Mouse (Mus musculus): ENCODE results near the gene Zfp36l2. TPM values are rescaled to one million over a fixed set of nuclear protein-coding genes. Genes with fewer than 3 reads are reported as not detected.
"Not testable (repeated sequence)": the region's sequence is repeated elsewhere in the genome, so short reads cannot be mapped to it uniquely, and the experiment has no call there.

The Zfp36l2 gene
- polyA plus RNA-seq (2014; fragmentation: Nextera tagmentation; extraction: Ambion mirVana), result 6.8 and 7.9 TPM in 2 replicates

DNA sequence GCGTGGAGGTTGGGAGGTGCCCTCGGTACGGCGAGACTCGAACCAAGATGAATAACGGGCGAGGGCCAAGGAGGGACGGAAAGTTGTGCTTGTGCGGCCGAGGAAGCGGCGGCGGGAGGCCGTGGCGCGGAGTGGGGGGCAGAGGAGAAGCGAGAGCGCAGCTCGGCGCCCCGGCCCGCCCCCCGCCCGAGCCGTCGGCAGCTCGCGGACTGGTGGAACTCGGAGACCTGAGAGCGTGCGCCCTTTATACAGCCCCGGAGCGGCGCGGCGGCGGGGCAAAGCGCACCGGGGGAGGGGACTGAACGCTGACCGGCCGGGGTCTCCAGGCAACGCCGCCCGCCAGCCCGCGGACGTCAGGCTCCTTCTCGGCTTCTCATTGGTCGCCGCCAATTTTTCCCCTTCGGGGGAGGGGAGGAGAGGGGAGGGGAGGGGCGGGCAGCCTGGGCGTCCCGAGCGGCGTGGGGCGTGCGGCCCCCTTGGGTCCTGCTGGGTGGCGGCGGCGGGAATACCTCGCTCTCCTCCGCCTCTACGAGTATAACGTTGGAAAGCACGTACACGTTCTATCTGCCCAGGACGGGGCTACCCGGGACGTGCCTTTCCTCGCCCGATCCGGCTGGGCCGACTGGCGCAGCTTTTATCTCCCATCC lies at the start of gene Zfp36l2:
Zfp36l2 (minus strand) TSS at position 221 of the 647 bp plus-strand sequence.
- H3K4me1 ChIP-seq (replicated peaks; ENCODE audit: control insufficient read depth, insufficient read depth, low read length), result peaks cover 11% of the 10 kb centered on the region; the same call in 1 of the 2 replicates
- under 1% methylated on average over 64 of the region's 76 CpGs for WGBS
- H3K27ac ChIP-seq, result peak within 1 kb of the TSS; percentile 84
- peaks cover 27% of the 10 kb centered on the region for H3K27me3 ChIP-seq (ENCODE audit: control insufficient read depth, insufficient read depth, low read length)
- ATAC-seq (ENCODE audit: low FRiP score) (peak; percentile 86), DNase-seq (ENCODE audit: low spot score) (peak; percentile 84)
- peak within 1 kb of the TSS; percentile 58 for H3K4me3 ChIP-seq (replicated peaks; ENCODE audit: low read length)
- H3K9ac ChIP-seq, result peak within 1 kb of the TSS; percentile 70
- peaks cover 16% of the 10 kb centered on the region; the same call in 1 of the 2 replicates for H3K36me3 ChIP-seq (replicated peaks; ENCODE audit: control insufficient read depth, insufficient read depth)
- H3K4me2 ChIP-seq (replicated peaks), result peak within 1 kb of the TSS; percentile 98
- no peaks in the 10 kb centered on the region for H3K9me3 ChIP-seq (ENCODE audit: control insufficient read depth, low read length)

DNA sequence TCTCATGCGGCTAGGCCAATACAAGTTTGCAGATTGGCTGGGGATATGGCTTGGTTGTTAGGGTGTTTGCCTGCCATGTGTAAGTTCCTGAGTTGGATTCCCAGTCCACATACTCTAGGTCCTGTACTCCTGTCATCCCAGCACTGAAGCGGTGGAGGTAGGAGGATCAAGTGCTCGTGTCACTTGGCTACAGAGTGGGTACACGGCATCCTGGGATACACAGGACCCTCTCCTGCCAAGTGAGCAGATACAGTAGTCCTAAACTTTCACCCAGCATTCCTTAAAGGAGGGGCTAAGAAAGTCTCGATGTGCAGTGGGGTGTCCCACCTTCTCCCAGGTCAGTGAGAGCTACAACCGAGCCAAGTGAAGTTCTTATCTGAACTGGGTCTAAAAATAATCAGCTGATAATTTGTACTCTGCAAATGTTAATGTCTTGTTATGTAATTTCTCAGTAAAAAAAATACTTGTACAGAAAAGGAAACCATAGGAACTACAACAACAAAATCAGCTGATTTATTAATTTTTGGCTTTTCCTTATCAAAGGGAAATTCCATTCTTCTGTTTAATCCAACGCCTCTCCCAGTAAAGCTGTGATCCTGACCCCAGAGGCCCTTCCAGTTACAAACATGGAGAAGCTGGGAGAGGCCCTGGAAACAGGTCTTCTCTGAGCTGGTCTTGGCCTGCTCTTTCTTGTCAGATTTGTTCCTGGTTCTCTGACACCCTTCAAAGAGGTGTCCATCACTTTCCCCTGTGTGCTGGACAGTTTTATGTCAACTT lies 49.2 kb upstream of the Zfp36l2 start:
- no peak overlapping the region for H3K27ac ChIP-seq
- H3K27me3 ChIP-seq (ENCODE audit: control insufficient read depth, insufficient read depth, low read length), result no peaks in the 10 kb centered on the region
- WGBS, result 97% methylated on average over 7 of the region's 7 CpGs
- no peak overlapping the region for H3K4me2 ChIP-seq (replicated peaks)
- DNase-seq (ENCODE audit: low spot score) (no peak), ATAC-seq (ENCODE audit: low FRiP score) (no peak)
- no peaks in the 10 kb centered on the region; the same call in 1 of the 2 replicates for H3K36me3 ChIP-seq (replicated peaks; ENCODE audit: control insufficient read depth, insufficient read depth)
- no peaks in the 10 kb centered on the region for H3K9me3 ChIP-seq (ENCODE audit: control insufficient read depth, low read length)
- no peak overlapping the region for H3K4me3 ChIP-seq (replicated peaks; ENCODE audit: low read length)
- no peak overlapping the region for H3K9ac ChIP-seq
- H3K4me1 ChIP-seq (replicated peaks; ENCODE audit: control insufficient read depth, insufficient read depth, low read length), result no peaks in the 10 kb centered on the region

DNA sequence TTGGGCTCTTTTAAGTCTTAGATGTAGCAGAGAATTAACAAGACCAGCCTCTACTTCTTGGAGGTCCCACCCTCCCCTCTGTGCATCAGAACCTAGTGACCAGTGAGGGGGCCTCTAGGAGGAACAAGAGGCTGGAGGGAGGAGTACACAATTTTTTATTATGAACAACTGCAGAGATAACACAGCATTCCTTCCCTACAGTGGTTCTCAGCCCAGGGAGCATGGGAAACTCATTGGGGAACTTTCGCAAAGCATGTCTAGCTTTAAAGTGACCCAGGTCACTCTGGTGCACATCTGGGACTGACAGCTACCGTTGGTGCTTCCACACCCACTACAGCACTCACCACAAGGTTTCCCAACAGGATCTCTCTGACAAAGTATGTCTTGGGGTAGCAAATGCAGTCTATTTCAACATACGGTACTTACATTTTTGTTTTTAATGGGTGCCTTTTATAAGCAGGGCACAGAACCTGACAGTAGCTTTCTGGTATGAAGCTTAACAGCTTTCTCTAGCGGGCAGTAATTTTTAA lies 47.7 kb upstream of the Zfp36l2 start:
- no peaks in the 10 kb centered on the region; the same call in 1 of the 2 replicates for H3K36me3 ChIP-seq (replicated peaks; ENCODE audit: control insufficient read depth, insufficient read depth)
- no peak overlapping the region for H3K4me2 ChIP-seq (replicated peaks)
- DNase-seq (ENCODE audit: low spot score) (no peak), ATAC-seq (ENCODE audit: low FRiP score) (no peak)
- no peaks in the 10 kb centered on the region for H3K4me1 ChIP-seq (replicated peaks; ENCODE audit: control insufficient read depth, insufficient read depth, low read length)
- no peak overlapping the region for H3K27ac ChIP-seq
- H3K27me3 ChIP-seq (ENCODE audit: control insufficient read depth, insufficient read depth, low read length), result no peaks in the 10 kb centered on the region
- no peak overlapping the region for H3K4me3 ChIP-seq (replicated peaks; ENCODE audit: low read length)
- WGBS, result 91% methylated on average over 4 of the region's 4 CpGs
- no peaks in the 10 kb centered on the region for H3K9me3 ChIP-seq (ENCODE audit: control insufficient read depth, low read length)
- H3K9ac ChIP-seq, result no peak overlapping the region

DNA sequence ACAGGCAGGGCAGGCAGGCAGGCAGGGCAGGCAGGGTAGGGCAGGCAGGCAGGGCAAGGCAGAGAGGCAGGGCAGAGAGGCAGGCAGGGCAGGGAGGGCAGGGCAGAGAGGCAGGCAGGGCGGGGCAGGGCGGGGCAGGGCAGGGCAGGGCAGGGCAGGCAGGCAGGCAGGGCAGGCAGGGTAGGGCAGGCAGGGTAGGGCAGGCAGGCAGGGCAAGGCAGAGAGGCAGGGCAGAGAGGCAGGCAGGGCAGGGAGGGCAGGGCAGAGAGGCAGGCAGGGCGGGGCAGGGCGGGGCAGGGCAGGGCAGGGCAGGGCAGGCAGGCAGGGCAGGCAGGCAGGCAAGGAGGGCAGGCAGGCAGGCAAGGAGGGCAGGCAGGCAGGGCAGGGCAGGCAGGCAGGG lies 47.0 kb upstream of the Zfp36l2 start:
- H3K4me2 ChIP-seq (replicated peaks); H3K9ac ChIP-seq; DNase-seq (ENCODE audit: low spot score); ATAC-seq (ENCODE audit: low FRiP score); H3K4me1 ChIP-seq (replicated peaks; ENCODE audit: control insufficient read depth, insufficient read depth, low read length); H3K36me3 ChIP-seq (replicated peaks; ENCODE audit: control insufficient read depth, insufficient read depth); H3K9me3 ChIP-seq (ENCODE audit: control insufficient read depth, low read length); H3K27me3 ChIP-seq (ENCODE audit: control insufficient read depth, insufficient read depth, low read length); H3K4me3 ChIP-seq (replicated peaks; ENCODE audit: low read length); H3K27ac ChIP-seq: not testable (repeated sequence)
- 100% methylated on average over 2 of the region's 4 CpGs for WGBS

DNA sequence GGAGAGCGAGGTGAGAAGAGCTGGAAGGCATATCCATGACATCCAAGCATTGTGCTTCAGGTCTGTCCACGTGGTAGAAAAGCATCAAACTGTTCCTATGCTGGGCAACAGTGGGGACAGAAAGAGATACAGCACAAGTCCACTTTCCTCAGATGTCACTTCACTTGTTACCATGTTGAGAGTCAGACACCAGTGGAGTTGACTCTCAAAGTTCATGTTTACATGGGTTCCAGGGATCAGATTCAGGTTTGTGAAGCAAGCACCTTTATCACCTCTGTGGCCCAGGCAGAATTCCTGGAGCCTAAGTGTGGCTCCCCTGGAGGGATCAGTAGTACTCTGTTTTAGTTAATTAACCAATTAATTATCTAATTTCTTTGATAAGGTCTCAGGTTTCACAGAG lies 46.0 kb upstream of the Zfp36l2 start:
- Histone ChIP-seq H3K4me1 (replicated peaks; ENCODE audit: control insufficient read depth, insufficient read depth, low read length) (no peaks in the 10 kb centered on the region), H3K9me3 (ENCODE audit: control insufficient read depth, low read length) (no peaks in the 10 kb centered on the region), H3K9ac (no peak overlapping the region), H3K4me2 (replicated peaks) (no peak overlapping the region), H3K4me3 (replicated peaks; ENCODE audit: low read length) (no peak overlapping the region), H3K36me3 (replicated peaks; ENCODE audit: control insufficient read depth, insufficient read depth) (no peaks in the 10 kb centered on the region; the same call in none of the 2 replicates), H3K27ac (no peak overlapping the region), H3K27me3 (ENCODE audit: control insufficient read depth, insufficient read depth, low read length) (no peaks in the 10 kb centered on the region)
- DNase-seq (ENCODE audit: low spot score) (no peak), ATAC-seq (ENCODE audit: low FRiP score) (no peak)
- 98% methylated on average over 2 of the region's 2 CpGs for WGBS

DNA sequence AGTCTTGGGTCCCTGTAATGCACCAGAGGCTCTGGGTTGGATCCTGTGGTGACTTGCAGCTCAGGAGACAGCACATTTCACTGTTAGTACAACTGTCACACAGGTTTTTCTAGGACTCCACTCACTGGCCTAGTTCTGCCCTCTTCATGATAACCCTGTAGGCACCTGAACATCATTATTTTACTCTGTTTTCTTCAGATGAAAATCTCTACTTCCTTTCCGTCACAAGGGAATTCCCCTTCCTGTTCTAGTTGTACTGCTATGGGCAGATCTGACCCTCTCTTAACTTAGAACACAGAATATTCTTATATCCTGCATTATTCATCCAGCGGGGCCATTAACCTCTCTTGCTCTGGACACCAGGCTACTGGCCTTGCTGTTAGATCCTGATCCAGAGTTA lies 43.6 kb upstream of the Zfp36l2 start:
- no peak overlapping the region for H3K27ac ChIP-seq
- no peaks in the 10 kb centered on the region for H3K4me1 ChIP-seq (replicated peaks; ENCODE audit: control insufficient read depth, insufficient read depth, low read length)
- no peak for ATAC-seq (ENCODE audit: low FRiP score)
- no peak overlapping the region for H3K4me2 ChIP-seq (replicated peaks)
- DNase-seq (ENCODE audit: low spot score), result no peak
- no peaks in the 10 kb centered on the region for H3K9me3 ChIP-seq (ENCODE audit: control insufficient read depth, low read length)
- H3K27me3 ChIP-seq (ENCODE audit: control insufficient read depth, insufficient read depth, low read length), result no peaks in the 10 kb centered on the region
- peaks cover 15% of the 10 kb centered on the region for H3K36me3 ChIP-seq (replicated peaks; ENCODE audit: control insufficient read depth, insufficient read depth)
- no peak overlapping the region for H3K9ac ChIP-seq
- WGBS, result 94% methylated on average over 2 of the region's 2 CpGs
- H3K4me3 ChIP-seq (replicated peaks; ENCODE audit: low read length), result no peak overlapping the region

DNA sequence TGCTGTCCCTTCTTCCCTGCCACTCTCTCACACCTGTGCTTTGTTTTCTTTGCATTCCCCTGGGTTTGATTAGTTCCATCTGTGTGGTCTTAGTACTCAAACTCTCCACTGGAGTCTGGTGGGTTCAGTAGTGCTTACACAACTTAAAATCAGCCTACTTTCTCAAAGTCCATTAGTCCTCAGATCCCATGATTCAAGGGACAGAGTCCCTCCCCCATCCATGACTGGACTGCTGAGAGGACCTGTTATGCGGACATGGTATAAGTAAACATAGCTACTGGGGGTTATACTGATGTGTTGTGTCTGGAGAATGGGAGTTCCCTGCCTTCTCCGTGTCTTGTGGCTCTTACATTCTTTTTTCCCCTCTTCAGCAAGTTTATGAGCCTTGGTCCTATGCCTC lies 40.5 kb upstream of the Zfp36l2 start:
- ATAC-seq (ENCODE audit: low FRiP score), result no peak
- Histone ChIP-seq H3K36me3 (replicated peaks; ENCODE audit: control insufficient read depth, insufficient read depth) (peaks cover 28% of the 10 kb centered on the region), H3K4me2 (replicated peaks) (no peak overlapping the region), H3K4me1 (replicated peaks; ENCODE audit: control insufficient read depth, insufficient read depth, low read length) (no peaks in the 10 kb centered on the region), H3K27ac (no peak overlapping the region), H3K9me3 (ENCODE audit: control insufficient read depth, low read length) (no peaks in the 10 kb centered on the region), H3K4me3 (replicated peaks; ENCODE audit: low read length) (no peak overlapping the region), H3K27me3 (ENCODE audit: control insufficient read depth, insufficient read depth, low read length) (no peaks in the 10 kb centered on the region), H3K9ac (no peak overlapping the region)
- 94% methylated on average over 2 of the region's 2 CpGs for WGBS
- DNase-seq (ENCODE audit: low spot score), result no peak

DNA sequence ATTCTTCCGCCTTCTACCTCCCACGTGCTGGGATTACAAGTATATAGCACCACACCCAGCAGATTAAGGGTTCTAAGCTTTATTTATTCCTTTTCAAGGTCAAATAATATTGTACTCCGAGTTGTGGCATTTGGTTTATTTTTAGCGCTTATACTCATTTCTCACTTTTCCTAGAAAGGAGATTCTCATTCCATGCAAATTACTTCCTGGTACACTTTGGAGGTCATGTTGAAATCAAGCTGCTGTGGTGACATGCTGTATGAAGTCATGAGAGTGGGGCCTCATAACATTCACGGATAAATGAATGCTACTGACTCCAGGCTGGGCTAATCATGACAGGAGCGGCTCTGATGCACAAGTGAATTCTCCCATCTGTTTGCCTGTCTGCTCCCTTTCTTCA lies 38.9 kb upstream of the Zfp36l2 start:
- 85% methylated on average over 6 of the region's 6 CpGs for WGBS
- DNase-seq (ENCODE audit: low spot score) (no peak), ATAC-seq (ENCODE audit: low FRiP score) (no peak)
- Histone ChIP-seq H3K9me3 (ENCODE audit: control insufficient read depth, low read length) (no peaks in the 10 kb centered on the region), H3K36me3 (replicated peaks; ENCODE audit: control insufficient read depth, insufficient read depth) (peaks cover 37% of the 10 kb centered on the region), H3K9ac (no peak overlapping the region), H3K4me3 (replicated peaks; ENCODE audit: low read length) (no peak overlapping the region), H3K27ac (no peak overlapping the region), H3K4me1 (replicated peaks; ENCODE audit: control insufficient read depth, insufficient read depth, low read length) (no peaks in the 10 kb centered on the region), H3K4me2 (replicated peaks) (no peak overlapping the region), H3K27me3 (ENCODE audit: control insufficient read depth, insufficient read depth, low read length) (no peaks in the 10 kb centered on the region)

DNA sequence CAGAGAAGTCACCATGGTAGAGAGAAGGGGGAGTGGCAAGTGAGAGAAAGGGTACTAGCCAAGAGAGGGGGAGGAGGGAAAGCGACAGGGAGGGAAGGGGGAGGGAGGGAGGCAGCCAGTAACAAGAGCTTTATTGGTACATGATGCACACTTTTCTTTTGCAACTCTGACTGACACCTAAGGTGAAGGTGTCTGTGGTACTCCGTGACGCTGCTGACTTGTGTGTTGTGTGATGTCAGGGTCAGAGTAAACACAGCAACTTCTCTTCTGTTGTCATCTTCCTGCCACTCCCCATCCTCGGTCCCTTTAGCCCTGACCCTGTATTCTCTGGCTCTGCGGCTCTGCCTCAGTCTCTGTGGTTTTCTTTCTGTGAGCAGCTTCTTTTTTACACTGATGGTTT lies 38.5 kb upstream of the Zfp36l2 start:
- H3K9ac ChIP-seq, result no peak overlapping the region
- no peaks in the 10 kb centered on the region for H3K9me3 ChIP-seq (ENCODE audit: control insufficient read depth, low read length)
- ATAC-seq (ENCODE audit: low FRiP score) (no peak), DNase-seq (ENCODE audit: low spot score) (no peak)
- no peak overlapping the region for H3K4me2 ChIP-seq (replicated peaks)
- H3K27me3 ChIP-seq (ENCODE audit: control insufficient read depth, insufficient read depth, low read length), result no peaks in the 10 kb centered on the region
- H3K36me3 ChIP-seq (replicated peaks; ENCODE audit: control insufficient read depth, insufficient read depth), result peaks cover 41% of the 10 kb centered on the region
- WGBS, result 74% methylated on average over 5 of the region's 5 CpGs
- H3K4me1 ChIP-seq (replicated peaks; ENCODE audit: control insufficient read depth, insufficient read depth, low read length), result no peaks in the 10 kb centered on the region
- no peak overlapping the region for H3K27ac ChIP-seq
- H3K4me3 ChIP-seq (replicated peaks; ENCODE audit: low read length), result no peak overlapping the region

All from hindbrain, embryonic 14.5 days (tissue).